In genomic region chr3:40391631-40392030, GRCm38 (mm10) we compare ENCODE assay signal across 8 mouse cellular contexts.
DNase-seq lines count a peak whose midpoint lies in the region; ATAC-seq lines count a peak whose summit lies in the region.

No protein-coding gene starts in this region.

- no peak overlapping the region for H3K4me2 ChIP-seq in hindbrain, embryonic 14.5 days (replicated peaks)

- no peak; the same call in 1 of the 2 replicates for ATAC-seq in hindbrain, embryonic 14.5 days (ENCODE audit: low FRiP score)
- no peak for ATAC-seq in monocyte, adult 5-6 weeks (replicated peaks; ENCODE audit: insufficient number of reproducible peaks, low FRiP score, low TSS enrichment, poor library complexity, severe bottlenecking)

- no peaks in the 10 kb centered on the region for H3K9me3 ChIP-seq in hindbrain, embryonic 14.5 days (ENCODE audit: control insufficient read depth, low read length)

- no peak overlapping the region for H3K9ac ChIP-seq in hindbrain, embryonic 14.5 days

- no peaks in the 10 kb centered on the region for H3K4me1 ChIP-seq in hindbrain, embryonic 14.5 days (replicated peaks; ENCODE audit: control insufficient read depth, insufficient read depth, low read length)

- WGBS in hindbrain, embryonic 14.5 days = 36% methylated on average over 6 of the region's 6 CpGs

- H3K27ac ChIP-seq in hindbrain, embryonic 14.5 days = no peak overlapping the region

- H3K4me3 ChIP-seq in hindbrain, embryonic 14.5 days (replicated peaks; ENCODE audit: low read length) = no peak overlapping the region

- intact Hi-C loops in left cerebral cortex, postnatal 36 days (cut with DNase I) = loop anchor here (2.0 kb wide), 1 partner anchor 1507 kb away; no protein-coding TSS in a partner anchor

- peak; percentile 32 to 41 for DNase-seq in right cerebral cortex, adult 2 months (ENCODE audit: low spot score in 2 of 2)
- no peak for DNase-seq in right cerebral cortex, postnatal 25 days
- DNase-seq in adrenal gland, adult (ENCODE audit: inconsistent age in 2 of 2, low spot score in 1 of 2) = peak; percentile 36 to 79
- peak; percentile 58 for DNase-seq in embryo, embryonic 9.5 days (ENCODE audit: extremely low spot score)
- peak; percentile 85 for DNase-seq in hindbrain, embryonic 14.5 days (ENCODE audit: low spot score)
- DNase-seq in left cerebral cortex, postnatal 36 days (ENCODE audit: low spot score in 2 of 2) = peak; percentile 10 to 17
- peak; percentile 28 for DNase-seq in retina, adult 2 months (ENCODE audit: low read depth, low spot score)

- no peaks in the 10 kb centered on the region for H3K36me3 ChIP-seq in hindbrain, embryonic 14.5 days (replicated peaks; ENCODE audit: control insufficient read depth, insufficient read depth)

- H3K27me3 ChIP-seq in hindbrain, embryonic 14.5 days (ENCODE audit: control insufficient read depth, insufficient read depth, low read length) = no peaks in the 10 kb centered on the region
